ENCODE assay signal across 23 mouse cellular contexts in the genomic region with DNA sequence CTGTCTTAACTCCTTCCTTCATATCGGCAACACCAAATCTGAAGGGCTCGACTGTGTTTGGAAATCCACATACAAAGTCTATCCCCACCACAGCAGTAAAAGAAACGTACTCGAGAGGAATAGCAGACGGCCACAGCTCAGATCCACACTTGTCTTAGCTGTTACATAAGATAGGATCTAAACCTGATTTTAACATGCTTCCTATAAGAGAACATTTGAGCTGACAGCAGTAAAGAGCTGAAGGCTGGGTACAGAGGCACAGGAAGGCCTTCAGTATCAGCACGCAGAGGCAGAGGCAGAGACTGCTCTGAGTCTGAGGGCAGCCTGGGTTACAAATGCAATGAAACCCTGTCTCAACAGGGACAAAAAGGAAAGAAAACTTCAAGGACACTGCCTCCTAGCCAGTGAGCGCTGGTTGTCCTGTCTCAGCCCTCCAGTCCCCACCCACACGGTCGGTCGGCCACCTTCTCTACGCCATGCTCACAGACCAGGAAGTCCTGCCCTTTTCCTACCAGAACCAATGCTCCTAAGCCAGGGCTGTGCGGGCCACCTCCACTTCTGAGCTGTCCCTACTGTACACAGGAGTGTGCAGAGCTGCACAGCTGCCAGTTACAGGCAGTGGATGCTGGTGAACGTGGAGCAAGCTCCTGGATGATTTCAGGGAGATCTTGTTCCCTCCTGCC. TPM values are rescaled to one million over a fixed set of nuclear protein-coding genes. Genes with fewer than 3 reads are reported as not detected.
DNase-seq lines count a peak whose midpoint lies in the region; ATAC-seq and TF ChIP-seq lines count a peak whose summit lies in the region.
"Had no signal": no experiment of that assay in that cellular context is flagged by ENCODE, and none has a peak within 500 bp of the region (broad histone marks: within the 10 kb centered on the region; RNA-seq: fewer than 3 reads in every experiment).

No protein-coding gene starts in this region.

- H3K4me1 ChIP-seq in kidney, adult 2 months (ENCODE audit: control insufficient read depth, insufficient read depth, low read length) = no peaks in the 10 kb centered on the region
- H3K4me1 ChIP-seq in neural tube, embryonic 15.5 days = no peaks in the 10 kb centered on the region
- H3K4me1 ChIP-seq: embryonic facial prominence, embryonic 15.5 days; heart, embryonic 10.5 days; hindbrain, embryonic 12.5 days; intestine, embryonic 15.5 days; kidney, embryonic 15.5 days; neural tube, embryonic 13.5 days had no signal

- H3K9me3 ChIP-seq in neural tube, embryonic 15.5 days (replicated peaks) = no peaks in the 10 kb centered on the region
- H3K9me3 ChIP-seq: embryonic facial prominence, embryonic 15.5 days; heart, embryonic 10.5 days; hindbrain, embryonic 12.5 days; intestine, embryonic 15.5 days; kidney, embryonic 15.5 days; liver, embryonic 12.5 days; neural tube, embryonic 13.5 days had no signal

- H3K9ac ChIP-seq in neural tube, embryonic 15.5 days (replicated peaks) = no peak overlapping the region
- H3K9ac ChIP-seq: embryonic facial prominence, embryonic 15.5 days; hindbrain, embryonic 12.5 days; intestine, embryonic 15.5 days; kidney, embryonic 15.5 days; liver, embryonic 12.5 days; lung, embryonic 14.5 days; neural tube, embryonic 13.5 days had no signal

- H3K36me3 ChIP-seq in kidney, adult 2 months (ENCODE audit: control insufficient read depth, insufficient read depth, low read length) = peaks cover 11% of the 10 kb centered on the region
- peaks cover 90% of the 10 kb centered on the region for H3K36me3 ChIP-seq in neural tube, embryonic 15.5 days

- no peak overlapping the region for H3K4me2 ChIP-seq in neural tube, embryonic 15.5 days
- H3K4me2 ChIP-seq: embryonic facial prominence, embryonic 15.5 days; hindbrain, embryonic 12.5 days; intestine, embryonic 15.5 days; kidney, embryonic 15.5 days; liver, embryonic 12.5 days; lung, embryonic 14.5 days; neural tube, embryonic 13.5 days had no signal

- no peak for TF ChIP-seq POLR2A in kidney, adult 2 months (IDR thresholded peaks at IDR 0.05; ENCODE audit: low read depth, low read length)

- no peak for DNase-seq in kidney, adult 2 months
- no peak for DNase-seq in kidney, postnatal 36 days
- peak; percentile 49 for DNase-seq in ZHBTc4 (ENCODE audit: low read depth, low spot score)
- DNase-seq in spleen, postnatal 4 days (ENCODE audit: low spot score in 2 of 2) = no peak
- DNase-seq in heart, adult 8-10 months (ENCODE audit: low spot score) = no peak
- DNase-seq: adrenal gland, adult 8-10 months; cerebellum, adult 11-12 months; cerebellum, postnatal 14 days; gastrocnemius, postnatal 14 days; lung, embryonic 14.5 days; lung, postnatal 4 days; midbrain, embryonic 14.5 days; thymus, postnatal 14 days had no signal

- H3K4me3 ChIP-seq in kidney, adult 2 months (ENCODE audit: insufficient read depth, low read depth, low read length) = no peak overlapping the region
- H3K4me3 ChIP-seq in neural tube, embryonic 15.5 days (replicated peaks) = no peak overlapping the region
- H3K4me3 ChIP-seq: embryonic facial prominence, embryonic 15.5 days; heart, embryonic 10.5 days; hindbrain, embryonic 12.5 days; intestine, embryonic 15.5 days; kidney, embryonic 15.5 days; liver, embryonic 12.5 days; neural tube, embryonic 13.5 days had no signal

- no peak for TF ChIP-seq CTCF in kidney, adult 2 months (conservative IDR thresholded peaks at IDR 0.05; ENCODE audit: insufficient read depth, insufficient read length, low read depth, low read length)

- H3K27ac ChIP-seq in kidney, adult 2 months (ENCODE audit: insufficient read depth, low read depth, low read length) = peak overlapping the region; percentile 56
- no peak overlapping the region for H3K27ac ChIP-seq in neural tube, embryonic 15.5 days (replicated peaks)
- H3K27ac ChIP-seq: embryonic facial prominence, embryonic 15.5 days; heart, embryonic 10.5 days; hindbrain, embryonic 12.5 days; intestine, embryonic 15.5 days; kidney, embryonic 15.5 days; liver, embryonic 12.5 days; neural tube, embryonic 13.5 days had no signal

- ATAC-seq in common myeloid progenitor, adult 5-6 weeks (replicated peaks; ENCODE audit: low read depth, poor library complexity, severe bottlenecking) = peak; percentile 47
- ATAC-seq in megakaryocyte progenitor cell, adult 5-6 weeks (replicated peaks; ENCODE audit: poor library complexity) = peak; percentile 45
- no peak for ATAC-seq in neural tube, embryonic 15.5 days (ENCODE audit: low FRiP score)
- ATAC-seq: intestine, embryonic 15.5 days; liver, embryonic 12.5 days had no signal

- no peaks in the 10 kb centered on the region for H3K27me3 ChIP-seq in kidney, adult 2 months (replicated peaks; ENCODE audit: control insufficient read depth, insufficient read depth, low read length)
- H3K27me3 ChIP-seq in neural tube, embryonic 15.5 days (replicated peaks) = no peaks in the 10 kb centered on the region
- H3K27me3 ChIP-seq: embryonic facial prominence, embryonic 15.5 days; hindbrain, embryonic 12.5 days; intestine, embryonic 15.5 days; kidney, embryonic 15.5 days; liver, embryonic 12.5 days; neural tube, embryonic 13.5 days had no signal

- WGBS in kidney, adult 2 months = 81% methylated on average over 13 of the region's 13 CpGs
- 95% methylated on average over 13 of the region's 13 CpGs for WGBS in neural tube, embryonic 15.5 days

RNA-seq across cellular contexts. Expression of a gene that starts 28.1 kb away (rescaled TPM):
- 2.6 and 6.7 TPM in 2 replicates for polyA plus RNA-seq in kidney, adult 2 months (2012; rRNA removed)
- total RNA-seq in common myeloid progenitor, adult 5-6 weeks (2017) = 52.0 and 54.0 TPM in 2 replicates
- total RNA-seq in megakaryocyte progenitor cell, adult 5-6 weeks (2015) = 139 and 150 TPM in 2 replicates
- total RNA-seq in megakaryocyte progenitor cell, adult 5-6 weeks (2017) = 155 and 185 TPM in 2 replicates
- polyA plus RNA-seq in neural tube, embryonic 15.5 days (2015; fragmentation: Nextera tagmentation; extraction: Ambion mirVana) = 2.5 and 5.1 TPM in 2 replicates
- 10 to 100 TPM in 1 of 4 experiments, 1 to 10 TPM in 3; 2.8 to 10.1 (median 3.9) TPM for total RNA-seq in heart, adult 8-10 months (2022)

RNA-seq across cellular contexts. Expression of a gene that starts 57.1 kb away (rescaled TPM):
- 86.4 and 103 TPM in 2 replicates for polyA plus RNA-seq in kidney, adult 2 months (2012; rRNA removed)
- total RNA-seq in common myeloid progenitor, adult 5-6 weeks (2017) = 82.8 and 85.3 TPM in 2 replicates
- 89.9 and 91.0 TPM in 2 replicates for total RNA-seq in megakaryocyte progenitor cell, adult 5-6 weeks (2015)
- total RNA-seq in megakaryocyte progenitor cell, adult 5-6 weeks (2017) = 46.6 and 54.0 TPM in 2 replicates
- polyA plus RNA-seq in neural tube, embryonic 15.5 days (2015; fragmentation: Nextera tagmentation; extraction: Ambion mirVana) = 136 and 143 TPM in 2 replicates
- 100 to 1,000 TPM; 183 to 210 (median 205) TPM for total RNA-seq in heart, adult 8-10 months (2022)
